Mouse (Mus musculus): ENCODE measurements at regions not wholly inside any gene's neighbourhood (a gene's known extent, or its start where the extent isn't known, plus 50 kb on each side); places are given as distances from the start of the nearest gene placed in this dataset.
A peak's percentile ranks its signal among the peaks of the same experiment; 100 is the strongest.

GRCm38 (mm10) chr7:123642596-123642995 lies 142.3 kb upstream of the Zkscan2 start:
- no peak overlapping the region for H3K9ac ChIP-seq (ENCODE audit: low read depth, low read length)
- DNase-seq (ENCODE audit: low spot score) (no peak), ATAC-seq (ENCODE audit: low read depth) (no peak)
- no peaks in the 10 kb centered on the region for H3K27me3 ChIP-seq (replicated peaks; ENCODE audit: control insufficient read depth, insufficient read depth, low read length)
- no peak overlapping the region for H3K4me3 ChIP-seq (ENCODE audit: low read depth, low read length)
- no peak overlapping the region for H3K27ac ChIP-seq (replicated peaks; ENCODE audit: low read depth, low read length)
- WGBS: 23% methylated on average over 4 of the region's 4 CpGs
- H3K4me1 ChIP-seq (ENCODE audit: control insufficient read depth, insufficient read depth, low read length): no peaks in the 10 kb centered on the region
- H3K4me2 ChIP-seq (ENCODE audit: low read depth, low read length): no peak overlapping the region
- no peaks in the 10 kb centered on the region for H3K9me3 ChIP-seq (ENCODE audit: control insufficient read depth, low read length)
- H3K36me3 ChIP-seq (ENCODE audit: control insufficient read depth, insufficient read depth, low read length): no peaks in the 10 kb centered on the region

DNA sequence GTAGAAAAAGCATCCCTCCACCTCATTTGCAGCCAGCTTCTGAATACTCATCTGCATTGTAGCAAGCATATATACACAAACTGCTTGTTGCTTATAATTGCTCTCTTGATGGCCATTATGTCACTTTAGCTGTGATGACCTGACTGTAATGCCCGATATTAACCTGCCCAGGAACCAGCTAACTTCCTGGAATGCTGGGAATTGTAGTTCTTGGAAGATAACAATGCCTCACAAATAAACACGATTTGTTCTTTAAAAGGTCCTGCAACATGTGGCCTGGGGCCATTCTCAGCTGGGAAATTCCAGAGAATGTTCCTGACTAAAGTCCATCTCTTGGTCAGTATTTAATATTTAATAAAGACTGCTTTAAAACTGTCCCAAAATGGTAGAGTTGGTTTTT lies 143.2 kb upstream of the Zkscan2 start:
- no peaks in the 10 kb centered on the region for H3K4me1 ChIP-seq (ENCODE audit: control insufficient read depth, insufficient read depth, low read length)
- no peak overlapping the region for H3K27ac ChIP-seq (replicated peaks; ENCODE audit: low read depth, low read length)
- H3K36me3 ChIP-seq (ENCODE audit: control insufficient read depth, insufficient read depth, low read length): no peaks in the 10 kb centered on the region
- no peak overlapping the region for H3K4me2 ChIP-seq (ENCODE audit: low read depth, low read length)
- DNase-seq (ENCODE audit: low spot score): no peak
- no peak overlapping the region for H3K9ac ChIP-seq (ENCODE audit: low read depth, low read length)
- no peaks in the 10 kb centered on the region for H3K9me3 ChIP-seq (ENCODE audit: control insufficient read depth, low read length)
- 41% methylated on average over 2 of the region's 2 CpGs for WGBS
- H3K27me3 ChIP-seq (replicated peaks; ENCODE audit: control insufficient read depth, insufficient read depth, low read length): no peaks in the 10 kb centered on the region
- ATAC-seq (ENCODE audit: low read depth): no peak
- H3K4me3 ChIP-seq (ENCODE audit: low read depth, low read length): no peak overlapping the region

- Histone ChIP-seq H3K9ac (ENCODE audit: low read depth, low read length) (no peak overlapping the region), H3K4me2 (ENCODE audit: low read depth, low read length) (no peak overlapping the region), H3K27me3 (replicated peaks; ENCODE audit: control insufficient read depth, insufficient read depth, low read length) (no peaks in the 10 kb centered on the region), H3K36me3 (ENCODE audit: control insufficient read depth, insufficient read depth, low read length) (no peaks in the 10 kb centered on the region), H3K4me3 (ENCODE audit: low read depth, low read length) (no peak overlapping the region), H3K9me3 (ENCODE audit: control insufficient read depth, low read length) (no peaks in the 10 kb centered on the region), H3K27ac (replicated peaks; ENCODE audit: low read depth, low read length) (no peak overlapping the region), H3K4me1 (ENCODE audit: control insufficient read depth, insufficient read depth, low read length) (no peaks in the 10 kb centered on the region)
- WGBS: 79% methylated on average over 3 of the region's 3 CpGs
- DNase-seq (ENCODE audit: low spot score) (no peak), ATAC-seq (ENCODE audit: low read depth) (no peak)
Measured at GRCm38 (mm10) chr7:123645521-123645920, 145.3 kb upstream of the Zkscan2 start.

DNA sequence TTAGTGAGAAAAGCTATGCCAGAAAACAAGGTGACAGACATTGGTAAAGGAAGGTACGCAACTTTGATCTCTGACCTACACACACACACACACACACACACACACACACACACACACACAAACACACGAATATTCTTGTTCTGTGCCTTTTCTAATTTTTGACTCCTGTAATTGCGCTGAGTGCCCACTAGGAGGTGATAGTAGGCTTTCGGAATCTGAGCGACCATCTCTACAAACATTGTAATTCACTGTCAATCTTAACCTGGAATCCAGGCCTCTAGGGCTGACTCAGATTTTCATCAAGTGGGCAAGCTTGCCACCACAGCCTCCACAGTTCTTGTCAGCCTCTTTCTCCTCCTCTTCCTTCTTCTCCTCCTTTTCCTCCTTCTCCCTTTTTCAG lies 165.2 kb upstream of the Zkscan2 start:
- Histone ChIP-seq H3K4me3 (ENCODE audit: low read depth, low read length) (no peak overlapping the region), H3K9ac (ENCODE audit: low read depth, low read length) (no peak overlapping the region), H3K4me1 (ENCODE audit: control insufficient read depth, insufficient read depth, low read length) (no peaks in the 10 kb centered on the region), H3K9me3 (ENCODE audit: control insufficient read depth, low read length) (no peaks in the 10 kb centered on the region), H3K36me3 (ENCODE audit: control insufficient read depth, insufficient read depth, low read length) (no peaks in the 10 kb centered on the region), H3K27ac (replicated peaks; ENCODE audit: low read depth, low read length) (no peak overlapping the region), H3K27me3 (replicated peaks; ENCODE audit: control insufficient read depth, insufficient read depth, low read length) (no peaks in the 10 kb centered on the region), H3K4me2 (ENCODE audit: low read depth, low read length) (no peak overlapping the region)
- no peak for ATAC-seq (ENCODE audit: low read depth)
- DNase-seq (ENCODE audit: low spot score): no peak
- WGBS: 61% methylated on average over 5 of the region's 5 CpGs

DNA sequence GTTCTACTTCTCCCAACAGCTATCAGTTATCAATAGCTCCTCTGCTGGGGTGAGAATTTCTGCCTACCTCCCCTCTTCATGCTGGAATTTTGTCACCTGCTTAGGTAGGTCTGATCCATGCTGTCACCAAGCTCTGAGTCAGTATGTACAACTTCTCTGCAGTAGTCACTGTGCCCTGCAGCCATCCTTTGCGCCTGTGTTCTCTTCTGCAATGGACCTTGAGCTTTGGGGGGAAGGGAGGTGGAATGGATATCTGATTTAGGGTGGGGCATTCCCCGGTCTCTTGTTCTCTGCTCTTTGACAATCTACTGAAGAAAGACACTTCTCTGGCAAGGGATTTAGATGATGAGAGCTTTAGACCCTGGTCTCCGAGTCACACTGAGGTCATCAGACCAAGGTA lies 184.5 kb upstream of the Zkscan2 start:
- Histone ChIP-seq H3K9ac (ENCODE audit: low read depth, low read length) (no peak overlapping the region), H3K27me3 (replicated peaks; ENCODE audit: control insufficient read depth, insufficient read depth, low read length) (no peaks in the 10 kb centered on the region), H3K4me2 (ENCODE audit: low read depth, low read length) (no peak overlapping the region), H3K9me3 (ENCODE audit: control insufficient read depth, low read length) (no peaks in the 10 kb centered on the region), H3K4me1 (ENCODE audit: control insufficient read depth, insufficient read depth, low read length) (no peaks in the 10 kb centered on the region), H3K36me3 (ENCODE audit: control insufficient read depth, insufficient read depth, low read length) (no peaks in the 10 kb centered on the region), H3K4me3 (ENCODE audit: low read depth, low read length) (no peak overlapping the region), H3K27ac (replicated peaks; ENCODE audit: low read depth, low read length) (no peak overlapping the region)
- no peak for ATAC-seq (ENCODE audit: low read depth)
- 81% methylated on average over 3 of the region's 3 CpGs for WGBS
- DNase-seq (ENCODE audit: low spot score): no peak

GRCm38 (mm10) chr7:123686547-123686946 lies 186.3 kb upstream of the Zkscan2 start:
- H3K4me2 ChIP-seq (ENCODE audit: low read depth, low read length): no peak overlapping the region
- no peak overlapping the region for H3K4me3 ChIP-seq (ENCODE audit: low read depth, low read length)
- H3K27me3 ChIP-seq (replicated peaks; ENCODE audit: control insufficient read depth, insufficient read depth, low read length): no peaks in the 10 kb centered on the region
- no peaks in the 10 kb centered on the region for H3K36me3 ChIP-seq (ENCODE audit: control insufficient read depth, insufficient read depth, low read length)
- H3K4me1 ChIP-seq (ENCODE audit: control insufficient read depth, insufficient read depth, low read length): no peaks in the 10 kb centered on the region
- H3K27ac ChIP-seq (replicated peaks; ENCODE audit: low read depth, low read length): no peak overlapping the region
- H3K9me3 ChIP-seq (ENCODE audit: control insufficient read depth, low read length): no peaks in the 10 kb centered on the region
- no peak for ATAC-seq (ENCODE audit: low read depth)
- DNase-seq (ENCODE audit: low spot score): no peak
- H3K9ac ChIP-seq (ENCODE audit: low read depth, low read length): no peak overlapping the region
- WGBS: 85% methylated on average over 3 of the region's 3 CpGs

GRCm38 (mm10) chr7:123731016-123731415 lies 230.8 kb upstream of the Zkscan2 start:
- no peaks in the 10 kb centered on the region for H3K4me1 ChIP-seq (ENCODE audit: control insufficient read depth, insufficient read depth, low read length)
- 76% methylated on average over 4 of the region's 4 CpGs for WGBS

DNA sequence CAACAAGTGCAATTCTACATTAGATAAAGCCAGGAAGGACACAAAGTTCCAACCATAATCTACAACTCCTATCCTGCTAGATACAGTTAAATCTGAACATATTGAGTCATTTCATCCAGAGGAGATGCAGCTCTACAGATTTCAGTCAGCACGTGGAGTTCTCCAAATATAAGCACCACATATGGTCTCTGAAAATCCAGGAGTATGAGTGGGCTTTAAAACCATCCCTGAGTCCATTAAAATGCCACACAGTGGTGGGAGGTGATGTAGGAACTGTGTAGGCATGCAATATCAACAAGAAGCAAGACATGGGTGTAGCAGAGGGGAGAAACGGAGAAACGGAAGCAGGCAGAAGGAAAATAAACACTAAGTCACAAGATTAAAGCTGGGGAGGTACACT lies 232.8 kb upstream of the Zkscan2 start:
- no peak for DNase-seq (ENCODE audit: low spot score)

More at GRCm38 (mm10) chr7:123731016-123731415, 230.8 kb upstream of the Zkscan2 start:
- H3K36me3 ChIP-seq (ENCODE audit: control insufficient read depth, insufficient read depth, low read length): no peaks in the 10 kb centered on the region
- H3K9ac ChIP-seq (ENCODE audit: low read depth, low read length): no peak overlapping the region
- no peak overlapping the region for H3K4me2 ChIP-seq (ENCODE audit: low read depth, low read length)
- H3K4me3 ChIP-seq (ENCODE audit: low read depth, low read length): no peak overlapping the region
- no peaks in the 10 kb centered on the region for H3K9me3 ChIP-seq (ENCODE audit: control insufficient read depth, low read length)
- ATAC-seq (ENCODE audit: low read depth) (no peak), DNase-seq (ENCODE audit: low spot score) (no peak)
- no peak overlapping the region for H3K27ac ChIP-seq (replicated peaks; ENCODE audit: low read depth, low read length)
- H3K27me3 ChIP-seq (replicated peaks; ENCODE audit: control insufficient read depth, insufficient read depth, low read length): no peaks in the 10 kb centered on the region

GRCm38 (mm10) chr7:123747986-123748385 lies 234.7 kb upstream of the Hs3st4 start:
- Histone ChIP-seq H3K9me3 (ENCODE audit: control insufficient read depth, low read length) (no peaks in the 10 kb centered on the region), H3K36me3 (ENCODE audit: control insufficient read depth, insufficient read depth, low read length) (no peaks in the 10 kb centered on the region), H3K4me3 (ENCODE audit: low read depth, low read length) (no peak overlapping the region), H3K4me1 (ENCODE audit: control insufficient read depth, insufficient read depth, low read length) (no peaks in the 10 kb centered on the region), H3K4me2 (ENCODE audit: low read depth, low read length) (no peak overlapping the region), H3K27ac (replicated peaks; ENCODE audit: low read depth, low read length) (no peak overlapping the region), H3K9ac (ENCODE audit: low read depth, low read length) (no peak overlapping the region), H3K27me3 (replicated peaks; ENCODE audit: control insufficient read depth, insufficient read depth, low read length) (no peaks in the 10 kb centered on the region)
- DNase-seq (ENCODE audit: low spot score): peak; percentile 20
- ATAC-seq (ENCODE audit: low read depth): no peak
- 60% methylated on average over 4 of the region's 4 CpGs for WGBS

More for the DNA sequence above, 232.8 kb upstream of the Zkscan2 start:
- H3K27me3 ChIP-seq (replicated peaks; ENCODE audit: control insufficient read depth, insufficient read depth, low read length): no peaks in the 10 kb centered on the region
- H3K4me3 ChIP-seq (ENCODE audit: low read depth, low read length): no peak overlapping the region
- H3K4me1 ChIP-seq (ENCODE audit: control insufficient read depth, insufficient read depth, low read length): no peaks in the 10 kb centered on the region
- H3K36me3 ChIP-seq (ENCODE audit: control insufficient read depth, insufficient read depth, low read length): no peaks in the 10 kb centered on the region
- H3K9ac ChIP-seq (ENCODE audit: low read depth, low read length): no peak overlapping the region
- H3K27ac ChIP-seq (replicated peaks; ENCODE audit: low read depth, low read length): no peak overlapping the region
- H3K4me2 ChIP-seq (ENCODE audit: low read depth, low read length): no peak overlapping the region
- 74% methylated on average over 3 of the region's 3 CpGs for WGBS
- no peak for ATAC-seq (ENCODE audit: low read depth)
- no peaks in the 10 kb centered on the region for H3K9me3 ChIP-seq (ENCODE audit: control insufficient read depth, low read length)

All from embryonic facial prominence, embryonic 14.5 days (tissue).